Mouse (Mus musculus) ovary, adult 18-20 months (tissue): ENCODE results near the gene Ficd.
A peak's percentile ranks its signal among the peaks of the same experiment; 100 is the strongest.

ENCODE experiments used
- DNase-seq: peaks from one replicate; pipeline ENCODE4 v3.0.0; 2022; ENCODE audit warnings: low spot score, mixed read lengths

Ficd gene

DNA sequence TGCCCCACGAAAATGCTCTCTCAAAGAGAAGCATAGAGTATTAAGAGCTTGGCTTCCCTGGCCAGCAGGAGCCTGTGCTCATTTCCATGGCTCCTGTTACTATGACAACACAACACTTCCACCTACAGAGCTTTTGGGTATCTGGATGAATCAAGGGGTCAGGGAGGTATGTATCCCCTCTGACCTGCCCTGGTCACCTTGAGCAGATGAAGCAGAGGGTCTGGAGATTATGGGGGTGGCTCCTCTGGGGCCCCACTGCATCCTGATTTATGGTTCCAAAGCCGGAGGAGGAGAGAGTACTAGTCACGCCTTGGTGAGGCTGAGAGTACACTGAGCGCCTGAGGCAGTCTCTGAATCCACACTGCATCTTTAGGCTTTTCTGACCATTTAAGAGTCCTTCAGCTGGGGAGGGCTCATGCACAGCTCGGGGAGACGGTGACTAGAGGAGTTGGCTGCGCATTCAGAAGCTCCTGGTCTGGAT is 4.9 kb upstream of the Ficd start:
- DNase-seq: no peak

GRCm38 (mm10) chr5:113731174-113731573 is 4.4 kb upstream of the Ficd start:
- no peak for DNase-seq

DNA sequence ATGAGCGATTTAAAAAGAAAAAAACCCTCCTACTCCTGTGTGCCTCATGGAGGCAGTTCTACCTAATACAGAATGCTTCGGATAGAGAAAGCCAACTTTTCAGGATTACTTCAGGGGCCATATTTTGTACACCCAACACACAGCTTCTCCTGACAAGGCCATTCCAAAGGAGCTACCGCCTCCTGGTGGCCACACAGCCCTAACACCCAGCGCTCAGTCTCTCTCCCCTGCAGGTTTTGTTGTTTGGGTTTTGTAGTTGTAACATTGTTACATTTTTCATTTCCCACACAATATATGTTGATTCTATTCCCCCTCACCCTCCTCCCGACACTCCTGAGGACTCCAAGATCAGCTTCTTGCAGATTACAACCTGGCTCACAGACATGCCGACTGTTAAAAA is 3.4 kb upstream of the Ficd start:
- DNase-seq: no peak

GRCm38 (mm10) chr5:113734376-113734775 is 1.2 kb upstream of the Ficd start:
- no peak for DNase-seq

DNA sequence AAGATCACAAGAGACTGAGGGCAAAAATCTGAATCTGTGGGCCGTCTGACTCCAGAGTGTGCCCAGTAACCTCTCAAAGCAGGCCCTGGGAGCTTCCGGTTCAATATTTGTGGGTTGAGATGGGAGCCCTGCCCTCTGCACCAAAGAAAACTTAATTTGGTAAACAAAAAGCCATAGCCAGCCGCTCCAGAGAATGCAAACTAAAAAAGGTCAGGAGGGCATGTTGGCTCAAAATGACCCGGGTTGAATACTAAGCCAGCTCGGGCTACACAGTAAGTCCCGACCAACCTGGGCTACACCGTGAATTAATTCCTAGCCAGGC is 619 bp upstream of the Ficd start:
- no peak for DNase-seq

DNA sequence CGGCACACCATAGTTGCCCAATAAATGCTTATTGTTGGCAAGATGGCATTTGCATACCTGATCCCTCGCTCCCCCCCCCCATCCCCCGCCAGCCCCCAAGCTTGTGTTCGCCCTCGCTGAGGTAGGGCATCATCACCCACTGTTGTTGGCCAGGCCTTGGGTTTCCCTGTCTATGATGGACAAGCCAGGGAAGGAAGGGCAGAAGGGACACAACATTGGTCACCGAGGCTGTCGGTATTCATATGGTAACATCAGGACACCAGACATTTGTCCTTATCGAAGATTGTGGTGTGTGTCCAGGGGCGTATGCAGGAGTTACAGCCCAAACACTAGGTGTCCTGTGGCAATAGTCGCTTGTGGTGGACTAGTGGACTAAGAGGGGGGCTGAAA is 505 bp downstream of the Ficd start:
- DNase-seq: no peak

GRCm38 (mm10) chr5:113736522-113737164 is 1.0 kb downstream of the Ficd start:
- no peak for DNase-seq

GRCm38 (mm10) chr5:113737607-113738237 is 2.1 kb downstream of the Ficd start:
- DNase-seq: no peak

GRCm38 (mm10) chr5:113747629-113748028 is 12.0 kb downstream of the Ficd start:
- no peak for DNase-seq

GRCm38 (mm10) chr5:113748556-113749331 is 13.1 kb downstream of the Ficd start:
- DNase-seq: no peak

DNA sequence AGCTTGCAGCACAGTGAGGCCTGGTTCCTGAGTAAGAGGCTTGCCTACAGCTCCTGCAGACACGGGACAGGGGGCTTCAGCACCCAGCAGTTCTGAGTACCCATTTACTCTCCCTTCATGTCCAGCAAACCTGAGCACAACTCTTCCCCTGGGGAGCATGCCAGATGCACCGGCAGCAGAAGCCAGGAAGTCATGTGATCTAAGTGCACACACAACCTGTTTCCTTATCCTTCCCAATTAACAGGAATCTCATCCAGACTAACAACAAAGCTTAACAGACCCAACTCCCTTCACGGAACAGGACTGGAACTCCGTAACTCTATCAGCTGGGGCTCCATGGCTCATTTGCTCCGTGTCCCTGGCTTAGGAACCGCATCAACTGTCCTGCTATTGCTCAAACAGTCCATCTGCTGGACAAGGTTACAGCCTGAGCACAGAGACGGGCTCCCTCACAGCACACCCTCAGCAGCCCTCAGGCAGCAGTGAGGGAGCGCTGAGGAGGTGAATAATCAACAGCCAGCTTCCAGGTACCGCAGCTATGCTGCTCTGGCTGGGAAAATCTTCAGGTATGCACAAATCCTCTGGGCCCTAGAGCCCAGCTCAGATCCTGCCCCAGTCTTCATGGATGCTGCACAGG is 16.0 kb downstream of the Ficd start:
- DNase-seq: no peak

DNA sequence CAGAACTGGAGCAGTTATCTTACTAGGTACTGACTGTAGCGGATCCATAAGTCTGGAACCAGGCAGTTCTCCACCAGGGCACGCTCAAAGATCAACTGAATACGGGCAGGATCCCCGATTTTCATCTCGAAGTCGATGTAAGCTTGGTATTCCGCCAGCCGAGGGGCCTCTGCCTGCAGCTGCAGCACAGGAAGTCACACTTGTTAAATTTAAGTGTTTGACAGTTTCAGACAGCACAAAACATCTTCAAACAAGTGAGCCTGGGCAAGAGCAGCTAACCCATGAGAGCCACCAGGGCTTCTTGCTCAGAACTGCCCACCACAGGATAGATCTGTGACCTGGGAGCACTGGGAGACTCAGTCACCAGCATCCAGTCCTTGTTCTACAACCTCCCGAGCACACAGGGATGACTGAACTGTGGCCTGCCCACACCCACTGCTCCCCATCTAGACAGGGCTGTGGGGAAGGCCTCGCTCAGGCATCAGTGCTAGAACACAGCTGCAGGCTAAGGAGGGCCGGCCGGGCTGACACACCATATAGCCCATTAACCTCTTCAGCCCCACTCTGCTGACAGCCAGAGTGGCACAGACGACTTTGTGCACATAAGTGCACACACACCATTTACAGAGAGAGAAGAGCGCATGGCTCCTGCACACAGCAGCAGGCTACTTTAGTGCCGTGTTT is 19.9 kb downstream of the Ficd start:
- DNase-seq: no peak

DNA sequence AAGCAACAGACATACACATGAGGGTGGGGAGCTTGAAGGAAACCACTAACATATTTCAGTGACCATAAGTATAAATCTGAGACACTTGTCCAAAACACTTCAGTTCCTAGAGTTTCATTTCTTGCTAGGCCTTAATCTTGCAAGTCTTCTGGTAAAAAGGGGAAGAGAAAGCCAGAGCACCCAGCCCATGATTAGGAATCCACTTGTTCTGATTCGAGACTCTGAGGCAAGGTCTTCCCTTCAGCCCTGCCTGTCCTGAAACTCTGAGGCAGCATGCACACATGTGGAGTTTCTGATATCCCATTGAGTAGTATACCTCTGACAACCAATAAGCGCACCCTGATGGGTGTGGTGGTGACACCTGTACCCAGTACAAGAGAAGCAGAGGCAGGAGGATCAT is 26.0 kb downstream of the Ficd start:
- no peak for DNase-seq

GRCm38 (mm10) chr5:113764426-113764825 is 28.8 kb downstream of the Ficd start:
- no peak for DNase-seq

- DNase-seq: no peak
Observed at GRCm38 (mm10) chr5:113765641-113766526, 30.3 kb downstream of the Ficd start.

DNA sequence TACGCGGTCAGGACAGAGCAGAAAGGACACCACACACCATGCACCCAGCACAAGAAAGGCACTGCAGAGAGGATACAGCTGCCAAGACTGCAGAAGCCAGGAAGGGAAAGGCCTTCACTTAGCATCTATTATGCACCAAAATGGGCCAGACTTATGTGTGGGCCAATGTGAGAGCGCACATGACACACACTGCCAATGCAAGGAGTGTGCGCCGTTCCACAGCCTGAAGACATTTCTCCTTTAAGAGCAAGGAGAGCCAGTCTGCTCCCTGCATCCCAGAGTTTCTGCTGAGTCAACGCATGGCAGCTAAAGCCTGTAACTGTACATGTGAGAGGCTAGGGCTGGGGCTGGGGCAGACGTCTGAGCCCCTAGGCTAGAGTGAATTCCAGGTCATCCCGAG is 33.2 kb downstream of the Ficd start:
- no peak for DNase-seq

DNA sequence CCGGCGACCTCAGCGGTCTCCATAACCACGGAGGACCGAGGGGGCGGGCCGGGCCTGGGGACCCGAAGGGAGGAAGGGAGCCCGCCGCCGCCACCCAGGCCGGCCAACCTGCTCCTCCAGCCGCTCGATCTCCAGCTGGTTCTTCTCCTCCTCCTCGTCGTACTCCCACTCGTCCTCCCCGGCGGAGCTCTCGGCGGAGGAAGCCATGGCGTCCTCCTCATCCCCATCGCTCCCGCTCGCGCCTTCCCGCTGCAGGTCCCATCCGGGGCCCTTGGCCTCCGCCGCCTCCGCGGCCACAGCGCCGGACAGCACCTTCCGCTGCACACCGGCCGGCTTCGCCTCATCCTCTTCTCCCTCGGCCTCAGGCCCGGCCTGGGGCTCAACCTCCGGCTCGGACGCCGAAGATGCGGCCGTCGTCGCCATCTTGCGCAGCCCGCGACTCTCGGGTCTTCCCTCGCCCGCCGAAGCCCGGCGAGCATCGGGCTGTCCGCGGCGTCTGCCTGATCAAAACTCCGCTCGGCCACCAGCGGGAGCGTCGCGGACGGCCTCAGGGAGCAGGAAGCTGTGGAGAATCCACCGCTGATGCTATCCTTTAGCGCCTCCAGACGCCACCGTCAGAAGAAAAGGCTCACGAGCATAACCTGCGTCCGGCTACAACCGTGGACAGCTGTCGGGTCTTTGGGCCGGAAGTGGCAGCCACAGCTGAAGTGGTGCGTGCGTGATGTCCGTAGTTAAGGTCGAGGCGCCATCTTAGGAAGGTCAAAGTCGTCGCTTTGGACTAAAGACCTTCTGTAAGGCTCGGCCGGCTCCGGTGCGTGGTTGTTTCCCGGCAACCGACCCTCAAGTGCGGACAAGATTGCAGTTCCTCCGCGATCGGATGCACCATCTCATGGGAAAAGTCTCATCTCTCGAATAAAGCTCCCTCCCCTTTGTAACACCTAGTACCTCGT is 35.9 kb downstream of the Ficd start:
- DNase-seq: peak; percentile 77

- DNase-seq: peak; percentile 91
Observed at GRCm38 (mm10) chr5:113772450-113772895, 36.9 kb downstream of the Ficd start, which contains the start of the genes Sart3 and Iscu. Sart3 (minus strand) TSS chr5:113772510. Iscu (plus strand) TSS chr5:113772748.

DNA sequence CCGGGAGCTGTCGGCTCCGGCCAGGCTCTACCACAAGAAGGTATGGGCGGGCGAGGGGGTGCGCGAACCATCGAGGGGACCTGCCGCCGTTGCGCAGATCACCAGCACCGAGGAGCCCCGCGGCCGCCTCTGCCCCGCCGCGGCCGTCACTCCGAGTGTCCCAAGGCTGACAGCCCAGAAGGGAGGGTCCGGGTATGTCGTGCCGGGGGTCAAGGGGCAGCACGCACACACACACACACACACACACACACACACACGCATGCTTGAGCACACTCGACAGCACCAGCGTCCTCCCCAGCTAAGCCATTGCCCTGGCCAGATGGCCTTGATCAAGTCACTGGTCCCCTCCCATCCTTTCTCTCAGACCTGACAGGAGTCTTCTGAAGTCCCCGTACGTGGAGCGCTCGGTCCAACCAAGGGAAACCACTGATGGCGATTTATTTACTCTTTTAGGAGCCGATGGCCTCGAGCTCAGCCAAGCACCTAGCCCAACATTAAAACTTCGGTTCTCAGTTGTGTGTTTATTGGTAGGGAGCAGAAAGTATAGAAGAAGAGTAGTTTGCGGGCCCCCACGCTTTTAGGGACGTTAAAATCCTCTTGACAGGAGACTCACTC is 37.4 kb downstream of the Ficd start:
- no peak for DNase-seq
